Mouse (Mus musculus) cerebellum, adult 9-11 months (tissue): ENCODE results near the gene Padi3.

Experiments used
- DNase-seq: peaks from one replicate; pipeline ENCODE4 v3.0.0; 2022

Gene Padi3

DNA sequence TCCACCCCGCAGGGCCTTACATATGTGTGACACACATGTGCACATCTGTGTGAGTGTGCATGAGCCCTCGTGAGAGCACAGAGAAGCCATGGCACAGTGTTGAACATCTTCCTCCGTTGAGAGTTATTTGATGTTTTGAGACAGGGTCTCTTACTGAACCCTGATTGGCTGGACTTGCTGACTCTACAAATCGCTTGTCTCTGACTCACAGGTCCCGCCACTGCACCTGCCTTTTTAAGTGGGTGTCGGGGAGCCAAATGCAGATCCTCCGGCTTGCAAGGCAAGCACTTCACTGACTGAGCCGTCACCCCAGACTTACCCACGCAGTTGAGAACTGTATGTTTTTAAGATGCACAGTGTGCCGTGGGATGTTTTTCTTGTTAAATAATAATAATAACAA is 34.6 kb downstream of the Padi3 start:
- no peak for DNase-seq

DNA sequence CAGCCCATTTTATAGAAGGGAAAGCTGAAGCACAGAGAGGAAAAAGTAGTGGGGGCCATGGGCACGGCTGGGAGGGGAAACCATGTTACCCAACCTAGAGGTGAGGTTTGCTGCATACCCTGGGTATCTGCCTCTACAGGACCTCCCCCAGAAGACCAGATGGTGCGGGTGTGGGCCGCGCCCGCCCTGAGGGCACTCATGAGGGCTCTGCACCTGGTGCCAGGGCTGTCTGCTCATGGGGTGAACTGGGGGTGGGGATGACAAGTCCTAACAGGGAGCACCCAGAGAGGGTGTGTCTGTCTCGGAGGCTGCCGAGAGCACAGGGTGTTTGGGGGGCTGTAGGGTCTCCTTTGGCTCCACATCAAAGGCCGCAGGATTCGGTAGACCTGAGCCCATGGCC is 35.6 kb downstream of the Padi3 start:
- no peak for DNase-seq

- no peak for DNase-seq
Observed at GRCm38 (mm10) chr4:140774025-140774800, 36.2 kb downstream of the Padi3 start, which contains the start of gene Padi4. Gene Padi4 (minus strand): TSS chr4:140774236.

DNA sequence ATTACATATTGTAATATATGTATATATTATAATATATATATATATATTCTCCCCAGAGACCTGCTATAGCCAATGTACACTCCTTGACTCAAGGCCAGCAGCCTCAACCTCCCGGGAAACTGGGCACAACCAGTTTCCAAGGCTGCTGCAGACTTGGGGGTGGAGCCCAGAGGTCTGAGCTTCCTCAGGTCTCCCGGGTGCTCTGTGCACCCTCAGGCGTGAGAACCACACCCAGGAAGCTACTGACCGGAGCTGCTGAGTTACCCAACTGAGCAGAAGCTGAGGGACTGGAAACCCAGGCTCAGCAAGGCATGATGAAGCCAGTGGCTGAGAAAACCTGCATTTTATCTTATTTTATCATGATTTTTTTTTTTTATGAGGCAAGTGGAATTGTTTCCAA is 39.4 kb downstream of the Padi3 start:
- no peak for DNase-seq

- DNase-seq, result no peak
Observed at GRCm38 (mm10) chr4:140770433-140770832, 40.0 kb downstream of the Padi3 start.

- DNase-seq, result no peak
Observed at GRCm38 (mm10) chr4:140768973-140769372, 41.5 kb downstream of the Padi3 start.

GRCm38 (mm10) chr4:140765936-140766335 is 44.5 kb downstream of the Padi3 start:
- DNase-seq, result no peak

DNA sequence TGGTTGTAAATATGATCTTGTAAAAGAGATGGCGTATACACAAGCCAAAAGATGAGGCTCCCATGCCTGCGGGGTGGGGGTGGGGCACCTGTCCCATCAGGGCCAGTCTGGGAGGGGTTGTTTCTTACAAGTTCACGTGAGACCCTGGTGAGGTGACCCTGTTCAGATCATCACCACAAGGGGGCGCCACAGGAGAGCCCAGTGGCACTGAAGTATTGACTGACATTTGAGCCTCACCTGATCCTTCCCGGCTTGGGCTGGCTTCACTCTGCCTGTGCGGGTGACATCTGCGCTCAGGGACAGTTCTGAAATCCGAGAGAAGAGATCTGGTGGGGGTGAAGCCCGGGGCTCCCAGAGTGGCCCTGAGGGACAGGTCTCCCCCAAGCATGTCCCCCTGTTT is 47.3 kb downstream of the Padi3 start:
- peak; percentile 7 for DNase-seq

DNA sequence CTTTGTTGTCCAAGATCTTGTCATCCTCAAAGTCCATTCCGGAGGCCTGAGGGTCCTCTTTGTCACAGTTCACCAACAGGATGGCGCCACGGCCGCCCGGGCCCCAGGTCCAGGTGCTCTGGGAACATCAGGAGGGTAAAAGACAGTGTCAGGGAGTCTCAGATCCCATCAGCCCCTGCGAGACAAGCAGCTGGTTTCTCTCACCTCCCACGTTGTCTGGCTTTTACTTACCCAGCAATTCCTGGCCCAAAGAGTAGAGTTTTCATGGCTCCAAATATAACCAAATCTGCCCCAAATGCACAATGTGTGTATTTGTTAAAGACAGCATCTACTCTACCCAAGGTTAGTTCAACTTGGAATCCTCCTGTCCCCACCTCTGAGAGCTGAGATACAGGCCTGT is 48.8 kb downstream of the Padi3 start:
- no peak for DNase-seq

DNA sequence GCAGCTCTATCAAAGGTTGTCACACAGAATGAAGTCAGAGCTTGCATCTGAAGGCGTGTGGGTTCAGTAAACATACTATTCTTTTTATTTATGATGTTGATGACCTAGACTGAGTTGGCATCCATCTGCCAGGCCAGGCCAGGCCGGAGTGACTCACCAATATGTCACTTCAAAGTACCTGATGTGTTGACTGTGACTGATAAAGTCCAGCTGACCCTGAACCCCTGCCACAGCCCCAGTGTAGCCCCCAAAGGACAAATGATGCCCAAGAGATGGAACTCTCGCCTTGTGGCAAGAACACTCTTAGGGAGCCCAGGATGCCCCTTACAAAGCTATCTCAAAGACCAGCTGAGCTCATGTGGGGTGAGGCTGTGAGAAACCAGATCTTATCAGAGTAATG is 54.6 kb downstream of the Padi3 start:
- no peak for DNase-seq

- no peak for DNase-seq
Observed at GRCm38 (mm10) chr4:140753366-140753765, 57.1 kb downstream of the Padi3 start.

- DNase-seq, result peak; percentile 11
Observed at GRCm38 (mm10) chr4:140750328-140750727, 60.1 kb downstream of the Padi3 start.

DNA sequence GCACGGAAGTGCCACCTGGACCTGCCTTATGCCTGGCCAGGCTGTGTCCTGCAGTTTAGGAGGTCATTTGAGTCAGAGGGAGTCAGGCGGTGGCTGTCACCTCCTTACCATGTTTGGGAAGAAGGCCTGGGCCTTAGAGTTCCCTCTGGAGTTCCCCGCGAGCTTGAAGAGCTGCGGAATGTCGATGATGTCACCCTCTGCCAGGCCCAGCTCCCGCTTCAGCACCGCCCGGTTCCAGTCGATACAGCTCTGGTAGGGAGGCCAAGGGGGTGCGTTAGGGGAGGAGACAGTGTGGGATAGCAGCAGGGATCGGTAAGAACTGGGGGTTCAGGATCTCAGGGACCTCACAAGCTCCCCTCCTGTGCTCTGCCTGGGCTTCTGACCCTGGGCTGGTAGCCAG is 62.5 kb downstream of the Padi3 start:
- DNase-seq, result no peak

- DNase-seq, result peak; percentile 35
Observed at GRCm38 (mm10) chr4:140744654-140745053, 65.8 kb downstream of the Padi3 start.

- no peak for DNase-seq
Observed at GRCm38 (mm10) chr4:140743086-140743485, 67.4 kb downstream of the Padi3 start.

- DNase-seq, result no peak
Observed at GRCm38 (mm10) chr4:140742543-140742942, 67.9 kb downstream of the Padi3 start, which contains the start of gene Padi6. Gene Padi6 (minus strand): TSS chr4:140742643.

DNA sequence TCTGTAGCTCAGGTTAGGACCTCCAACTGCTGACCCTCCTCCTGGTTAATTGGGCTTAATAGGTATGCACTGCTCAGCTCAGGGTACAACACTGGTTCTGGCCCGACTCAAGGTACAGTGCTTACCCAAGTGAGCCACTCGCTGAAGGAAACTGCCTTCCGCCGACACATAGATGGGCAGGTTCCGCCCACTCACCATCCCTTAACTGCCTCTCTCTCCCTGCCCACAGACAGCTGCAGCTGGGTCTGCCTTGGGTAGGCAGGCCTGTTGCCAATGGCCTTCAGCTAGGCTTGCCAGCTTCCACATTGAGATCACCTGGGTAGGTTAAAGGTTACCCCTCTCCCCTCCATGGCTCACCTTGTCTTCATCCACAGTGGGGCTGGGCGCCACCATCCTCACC is 69.0 kb downstream of the Padi3 start:
- no peak for DNase-seq

- no peak for DNase-seq
Observed at GRCm38 (mm10) chr4:140740655-140741054, 69.8 kb downstream of the Padi3 start.
